Mouse (Mus musculus): ENCODE results near the gene Tes. TPM values are rescaled to one million over a fixed set of nuclear protein-coding genes. Genes with fewer than 3 reads are reported as not detected.
"Not testable (repeated sequence)": the region's sequence is repeated elsewhere in the genome, so short reads cannot be mapped to it uniquely, and the experiment has no call there.

Tes gene
- polyA plus RNA-seq, 1 experiment, result 59.2 TPM

DNA sequence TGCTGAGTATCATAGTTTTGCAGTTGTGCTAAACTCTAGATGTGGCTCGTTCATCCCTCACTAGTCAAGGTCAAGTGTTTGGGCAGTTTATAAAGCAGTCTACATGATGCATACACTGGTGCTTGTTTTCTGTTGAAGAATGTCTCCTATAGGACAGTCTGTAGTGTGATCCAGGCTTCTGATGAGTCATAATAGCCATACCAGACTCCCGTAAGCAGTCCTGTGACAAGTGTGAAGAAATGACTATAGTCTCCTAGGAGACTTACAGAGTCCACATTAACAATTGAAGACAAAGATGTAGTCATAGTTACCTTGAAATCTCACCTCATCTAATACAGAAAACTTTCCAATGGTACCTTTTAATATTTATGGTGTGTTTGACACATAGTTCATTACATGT is 4.8 kb upstream of the Tes start:
- no peak overlapping the region for H3K4me3 ChIP-seq (ENCODE audit: control insufficient read depth, insufficient read depth, low read length)
- TF ChIP-seq CTCF (IDR thresholded peaks at IDR 0.05; ENCODE audit: borderline replicate concordance, control insufficient read depth, extremely low read depth, insufficient read depth, low read length, poor library complexity), result no peak
- no peak for TF ChIP-seq POLR2A (IDR thresholded peaks at IDR 0.05; ENCODE audit: control insufficient read depth, extremely low read depth, insufficient read depth, low read length, poor library complexity)
- WGBS, result 96% methylated on average over 2 of the region's 2 CpGs
- H3K27me3 ChIP-seq (ENCODE audit: control insufficient read depth, insufficient read depth, low read length), result no peaks in the 10 kb centered on the region
- H3K36me3 ChIP-seq (ENCODE audit: control insufficient read depth, insufficient read depth, low read length), result no peaks in the 10 kb centered on the region
- peaks cover 5% of the 10 kb centered on the region; the same call in 1 of the 2 replicates for H3K4me1 ChIP-seq (replicated peaks; ENCODE audit: control insufficient read depth, insufficient read depth, low read length)
- H3K27ac ChIP-seq (ENCODE audit: control insufficient read depth, insufficient read depth, low read length), result no peak overlapping the region
- no peak for DNase-seq

DNA sequence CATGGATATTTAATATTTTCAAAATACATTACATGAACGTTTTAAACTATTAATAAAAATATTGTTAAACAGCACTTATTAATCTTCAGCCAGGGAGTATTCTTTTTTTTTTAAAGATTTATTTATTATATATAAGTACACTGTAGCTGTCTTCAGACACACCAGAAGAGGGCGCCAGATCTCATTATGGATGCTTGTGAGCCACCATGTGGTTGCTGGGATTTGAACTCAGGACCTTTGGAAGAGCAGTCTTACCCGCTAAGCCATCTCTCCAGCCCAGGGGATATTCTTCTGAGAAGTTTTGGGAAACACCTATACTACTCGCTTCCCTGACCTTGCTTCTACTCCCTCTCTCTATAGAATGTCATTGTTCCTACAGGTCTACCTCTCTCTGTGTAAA is 3.1 kb upstream of the Tes start:
- not testable (repeated sequence) for H3K27ac ChIP-seq (ENCODE audit: control insufficient read depth, insufficient read depth, low read length)

GRCm38 (mm10) chr6:17062366-17062765 is 2.6 kb upstream of the Tes start:
- H3K27ac ChIP-seq (ENCODE audit: control insufficient read depth, insufficient read depth, low read length), result no peak overlapping the region
- H3K27me3 ChIP-seq (ENCODE audit: control insufficient read depth, insufficient read depth, low read length), result no peaks in the 10 kb centered on the region
- no peaks in the 10 kb centered on the region for H3K36me3 ChIP-seq (ENCODE audit: control insufficient read depth, insufficient read depth, low read length)
- H3K4me1 ChIP-seq (replicated peaks; ENCODE audit: control insufficient read depth, insufficient read depth, low read length), result peaks cover 12% of the 10 kb centered on the region
- no peak overlapping the region for H3K4me3 ChIP-seq (ENCODE audit: control insufficient read depth, insufficient read depth, low read length)
- TF ChIP-seq POLR2A (IDR thresholded peaks at IDR 0.05; ENCODE audit: control insufficient read depth, extremely low read depth, insufficient read depth, low read length, poor library complexity) (no peak), CTCF (IDR thresholded peaks at IDR 0.05; ENCODE audit: borderline replicate concordance, control insufficient read depth, extremely low read depth, insufficient read depth, low read length, poor library complexity) (no peak)
- WGBS, result 90% methylated on average over 6 of the region's 6 CpGs
- no peak for DNase-seq

More for the DNA sequence above, 3.1 kb upstream of the Tes start:
- H3K4me1 ChIP-seq (replicated peaks; ENCODE audit: control insufficient read depth, insufficient read depth, low read length), result peaks cover 12% of the 10 kb centered on the region
- not testable (repeated sequence) for H3K27me3 ChIP-seq (ENCODE audit: control insufficient read depth, insufficient read depth, low read length); H3K36me3 ChIP-seq (ENCODE audit: control insufficient read depth, insufficient read depth, low read length); H3K4me3 ChIP-seq (ENCODE audit: control insufficient read depth, insufficient read depth, low read length); DNase-seq
- WGBS, result 88% methylated on average over 4 of the region's 4 CpGs

GRCm38 (mm10) chr6:17065791-17066169 is 831 bp downstream of the Tes start:
- TF ChIP-seq POLR2A (IDR thresholded peaks at IDR 0.05; ENCODE audit: control insufficient read depth, extremely low read depth, insufficient read depth, low read length, poor library complexity) (no peak), CTCF (IDR thresholded peaks at IDR 0.05; ENCODE audit: borderline replicate concordance, control insufficient read depth, extremely low read depth, insufficient read depth, low read length, poor library complexity) (no peak)
- Histone ChIP-seq H3K36me3 (ENCODE audit: control insufficient read depth, insufficient read depth, low read length) (no peaks in the 10 kb centered on the region), H3K4me3 (ENCODE audit: control insufficient read depth, insufficient read depth, low read length) (peak overlapping the region; percentile 74), H3K27me3 (ENCODE audit: control insufficient read depth, insufficient read depth, low read length) (no peaks in the 10 kb centered on the region), H3K27ac (ENCODE audit: control insufficient read depth, insufficient read depth, low read length) (peak overlapping the region; percentile 77), H3K4me1 (replicated peaks; ENCODE audit: control insufficient read depth, insufficient read depth, low read length) (peaks cover 15% of the 10 kb centered on the region)
- 1% methylated on average over 12 of the region's 12 CpGs for WGBS
- no peak for DNase-seq

DNA sequence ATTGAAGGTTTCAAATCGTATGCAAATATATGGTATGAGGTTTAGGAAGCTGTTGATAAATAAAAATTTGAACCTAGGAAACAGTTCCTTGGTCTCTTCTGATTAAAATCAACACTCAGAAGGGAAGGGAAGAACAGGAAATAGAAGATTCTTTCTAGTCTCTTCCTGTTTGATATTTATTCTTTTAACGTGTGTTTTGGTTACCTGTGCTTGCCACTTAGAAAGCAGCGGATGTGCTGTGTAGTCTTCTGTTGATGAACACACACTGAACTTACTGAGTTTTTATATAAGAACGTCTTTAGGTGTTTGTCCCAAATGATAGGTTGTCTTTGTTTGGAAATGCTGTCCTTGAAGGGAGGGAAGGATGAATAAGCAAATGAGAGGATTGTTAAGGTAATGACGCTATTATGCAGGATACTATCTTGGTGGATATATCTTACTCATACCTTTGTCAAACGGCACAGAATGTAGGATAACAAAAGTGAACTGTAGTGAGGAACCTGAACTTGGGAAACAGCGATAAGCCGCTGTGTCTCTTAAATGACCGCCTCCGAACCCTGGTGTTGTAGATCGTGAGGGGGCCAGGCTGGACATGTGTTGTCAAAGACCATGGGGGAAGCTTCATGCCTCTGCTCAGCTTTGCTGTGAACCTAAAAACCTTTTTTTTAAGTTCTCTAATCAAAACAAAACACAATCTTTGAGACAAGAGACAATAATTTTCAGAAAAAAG is 1.4 kb downstream of the Tes start:
- TF ChIP-seq POLR2A (IDR thresholded peaks at IDR 0.05; ENCODE audit: control insufficient read depth, extremely low read depth, insufficient read depth, low read length, poor library complexity), result no peak
- no peak for TF ChIP-seq CTCF (IDR thresholded peaks at IDR 0.05; ENCODE audit: borderline replicate concordance, control insufficient read depth, extremely low read depth, insufficient read depth, low read length, poor library complexity)
- DNase-seq, result no peak
- H3K27me3 ChIP-seq (ENCODE audit: control insufficient read depth, insufficient read depth, low read length), result no peaks in the 10 kb centered on the region
- peaks cover 15% of the 10 kb centered on the region for H3K4me1 ChIP-seq (replicated peaks; ENCODE audit: control insufficient read depth, insufficient read depth, low read length)
- WGBS, result 20% methylated on average over 11 of the region's 11 CpGs
- peak overlapping the region; percentile 20; the same call in 1 of the 2 replicates for H3K4me3 ChIP-seq (ENCODE audit: control insufficient read depth, insufficient read depth, low read length)
- H3K36me3 ChIP-seq (ENCODE audit: control insufficient read depth, insufficient read depth, low read length), result no peaks in the 10 kb centered on the region
- H3K27ac ChIP-seq (ENCODE audit: control insufficient read depth, insufficient read depth, low read length), result peak overlapping the region; percentile 44

DNA sequence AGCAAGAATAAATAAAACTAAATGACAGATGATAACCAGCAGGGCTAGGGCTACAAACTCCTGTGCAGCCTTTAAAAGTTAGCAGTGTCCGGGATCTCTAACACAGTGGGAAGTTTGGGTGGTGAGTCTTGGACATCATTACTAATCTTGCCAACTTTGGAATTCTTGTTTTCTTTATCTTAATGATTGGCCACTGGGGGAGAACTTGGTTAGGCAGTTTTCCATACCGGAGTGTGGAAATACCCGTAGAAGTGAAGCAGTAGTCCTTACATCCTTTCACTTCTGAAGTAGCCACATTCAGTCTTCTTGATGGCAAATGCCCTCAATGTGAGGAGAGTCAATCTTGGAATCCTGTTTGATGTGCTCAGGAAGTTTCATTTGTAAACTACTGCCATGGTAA is 7.0 kb downstream of the Tes start:
- 98% methylated on average over 3 of the region's 3 CpGs for WGBS
- no peaks in the 10 kb centered on the region for H3K27me3 ChIP-seq (ENCODE audit: control insufficient read depth, insufficient read depth, low read length)
- H3K27ac ChIP-seq (ENCODE audit: control insufficient read depth, insufficient read depth, low read length), result no peak overlapping the region
- no peaks in the 10 kb centered on the region for H3K36me3 ChIP-seq (ENCODE audit: control insufficient read depth, insufficient read depth, low read length)
- TF ChIP-seq POLR2A (IDR thresholded peaks at IDR 0.05; ENCODE audit: control insufficient read depth, extremely low read depth, insufficient read depth, low read length, poor library complexity) (no peak), CTCF (IDR thresholded peaks at IDR 0.05; ENCODE audit: borderline replicate concordance, control insufficient read depth, extremely low read depth, insufficient read depth, low read length, poor library complexity) (no peak)
- H3K4me1 ChIP-seq (replicated peaks; ENCODE audit: control insufficient read depth, insufficient read depth, low read length), result 0 out of 2 replicates have a peak, but pooled peaks cover 3% of the 10 kb centered on the region
- H3K4me3 ChIP-seq (ENCODE audit: control insufficient read depth, insufficient read depth, low read length), result no peak overlapping the region
- no peak for DNase-seq

GRCm38 (mm10) chr6:17072338-17072737 is 7.4 kb downstream of the Tes start:
- Histone ChIP-seq H3K4me1 (replicated peaks; ENCODE audit: control insufficient read depth, insufficient read depth, low read length) (0 out of 2 replicates have a peak, but pooled peaks cover 3% of the 10 kb centered on the region), H3K27me3 (ENCODE audit: control insufficient read depth, insufficient read depth, low read length) (no peaks in the 10 kb centered on the region), H3K4me3 (ENCODE audit: control insufficient read depth, insufficient read depth, low read length) (no peak overlapping the region), H3K27ac (ENCODE audit: control insufficient read depth, insufficient read depth, low read length) (no peak overlapping the region), H3K36me3 (ENCODE audit: control insufficient read depth, insufficient read depth, low read length) (no peaks in the 10 kb centered on the region)
- no peak for TF ChIP-seq CTCF (IDR thresholded peaks at IDR 0.05; ENCODE audit: borderline replicate concordance, control insufficient read depth, extremely low read depth, insufficient read depth, low read length, poor library complexity)
- no peak for TF ChIP-seq POLR2A (IDR thresholded peaks at IDR 0.05; ENCODE audit: control insufficient read depth, extremely low read depth, insufficient read depth, low read length, poor library complexity)
- DNase-seq, result no peak
- 91% methylated on average over 5 of the region's 5 CpGs for WGBS

Measured in thymus, adult 2 months (tissue).